Comparison of ENCODE assay signal across 8 mouse cellular contexts in genomic region chr2:180892841-180893521, GRCm38 (mm10). TPM values are rescaled to one million over a fixed set of nuclear protein-coding genes. Genes with fewer than 3 reads are reported as not detected.
DNase-seq lines count a peak whose midpoint lies in the region; ATAC-seq lines count a peak whose summit lies in the region.

No protein-coding gene starts in this region.

- H3K27me3 ChIP-seq in megakaryocyte, embryonic 14.5 days (replicated peaks) = peaks cover 100% of the 10 kb centered on the region
- peaks cover 79% of the 10 kb centered on the region for H3K27me3 ChIP-seq in hindbrain, embryonic 10.5 days (ENCODE audit: insufficient read depth, poor library complexity, severe bottlenecking)
- H3K27me3 ChIP-seq in neural tube, embryonic 11.5 days (ENCODE audit: control insufficient read depth, insufficient read depth, low read length) = peaks cover 23% of the 10 kb centered on the region; the same call in 1 of the 2 replicates

- under 1% methylated on average over 97 of the region's 97 CpGs for WGBS in hindbrain, embryonic 10.5 days
- WGBS in neural tube, embryonic 11.5 days = under 1% methylated on average over 94 of the region's 97 CpGs

- peak; percentile 71 for DNase-seq in embryo, embryonic 10.5 days (ENCODE audit: low spot score)
- peak; percentile 79 for DNase-seq in hindbrain, embryonic 10.5 days (ENCODE audit: low spot score)
- DNase-seq in left cerebral cortex, adult 9 months (ENCODE audit: low spot score in 2 of 2) = peak; percentile 87 to 92
- DNase-seq in neural tube, embryonic 11.5 days (ENCODE audit: low spot score) = peak; percentile 88
- no peak for DNase-seq in urinary bladder, postnatal 25 days (ENCODE audit: low spot score)
- no peak for DNase-seq in spleen, postnatal 36 days (ENCODE audit: low spot score in 2 of 2)

- no peaks in the 10 kb centered on the region for H3K36me3 ChIP-seq in megakaryocyte, embryonic 14.5 days (replicated peaks; ENCODE audit: low read length)
- H3K36me3 ChIP-seq in hindbrain, embryonic 10.5 days = peaks cover 11% of the 10 kb centered on the region
- H3K36me3 ChIP-seq in neural tube, embryonic 11.5 days (ENCODE audit: control insufficient read depth, insufficient read depth, low read length) = no peaks in the 10 kb centered on the region

- H3K27ac ChIP-seq in hindbrain, embryonic 10.5 days = peak overlapping the region; percentile 99
- peak overlapping the region; percentile 96 for H3K27ac ChIP-seq in neural tube, embryonic 11.5 days (ENCODE audit: low read depth, low read length)

- peak overlapping the region; percentile 99 for H3K9ac ChIP-seq in neural tube, embryonic 11.5 days (ENCODE audit: low read length)

- peak overlapping the region; percentile 69 for H3K4me2 ChIP-seq in neural tube, embryonic 11.5 days (ENCODE audit: low read depth)

- H3K4me1 ChIP-seq in megakaryocyte, embryonic 14.5 days = peaks cover 24% of the 10 kb centered on the region
- H3K4me1 ChIP-seq in hindbrain, embryonic 10.5 days (replicated peaks) = peaks cover 91% of the 10 kb centered on the region
- H3K4me1 ChIP-seq in neural tube, embryonic 11.5 days (ENCODE audit: control insufficient read depth, insufficient read depth, low read length) = peaks cover 33% of the 10 kb centered on the region

- no peak for ATAC-seq in megakaryocyte, adult 5-6 weeks (ENCODE audit: poor library complexity, severe bottlenecking)
- peak; percentile 14 for ATAC-seq in neural tube, embryonic 11.5 days (ENCODE audit: insufficient read depth, low FRiP score, low TSS enrichment)

- H3K4me3 ChIP-seq in megakaryocyte, embryonic 14.5 days (replicated peaks) = peak overlapping the region; percentile 86
- peak overlapping the region; percentile 92 for H3K4me3 ChIP-seq in hindbrain, embryonic 10.5 days
- H3K4me3 ChIP-seq in neural tube, embryonic 11.5 days (ENCODE audit: low read depth, low read length) = peak overlapping the region; percentile 84

- no peaks in the 10 kb centered on the region for H3K9me3 ChIP-seq in megakaryocyte, embryonic 14.5 days
- no peaks in the 10 kb centered on the region for H3K9me3 ChIP-seq in hindbrain, embryonic 10.5 days
- no peaks in the 10 kb centered on the region for H3K9me3 ChIP-seq in neural tube, embryonic 11.5 days (ENCODE audit: control insufficient read depth, low read length)

RNA-seq across cellular contexts. Expression of gene Ythdf1, which starts 27.8 kb away (rescaled TPM):
- 15.0 and 21.3 TPM in 2 replicates for polyA plus RNA-seq in megakaryocyte, embryonic 14.5 days (2012; ENCODE audit: insufficient read depth, low replicate concordance)
- 54.2 and 55.4 TPM in 2 replicates for total RNA-seq in megakaryocyte, adult 5-6 weeks (2015)
- 24.1 and 26.0 TPM in 2 replicates for total RNA-seq in megakaryocyte, adult 5-6 weeks (2017)
- 62.0 and 67.1 TPM in 2 replicates for polyA plus RNA-seq in hindbrain, embryonic 10.5 days (2016; fragmentation: Nextera tagmentation; extraction: Ambion mirVana)
- 75.7 and 77.9 TPM in 2 replicates for polyA plus RNA-seq in neural tube, embryonic 11.5 days (2014; fragmentation: Nextera tagmentation; extraction: Ambion mirVana)

RNA-seq across cellular contexts. Expression of gene Birc7, which starts 35.8 kb away (rescaled TPM):
- polyA plus RNA-seq in megakaryocyte, embryonic 14.5 days (2012; ENCODE audit: insufficient read depth, low replicate concordance) = not detected in 2 replicates
- not detected in 2 replicates for total RNA-seq in megakaryocyte, adult 5-6 weeks (2015)
- not detected in 2 replicates for total RNA-seq in megakaryocyte, adult 5-6 weeks (2017)
- polyA plus RNA-seq in hindbrain, embryonic 10.5 days (2016; fragmentation: Nextera tagmentation; extraction: Ambion mirVana) = 0.52 and 1.3 TPM in 2 replicates
- polyA plus RNA-seq in neural tube, embryonic 11.5 days (2014; fragmentation: Nextera tagmentation; extraction: Ambion mirVana) = 0.25 and 0.46 TPM in 2 replicates

Comparison
In these comparisons a context has a peak if more than half of its experiments do, and no peak if none do; other contexts are left out.
1. DNase-seq: peak in embryo, embryonic 10.5 days (single experiment), hindbrain, embryonic 10.5 days (single experiment), left cerebral cortex, adult 9 months (2 of 2) and neural tube, embryonic 11.5 days (single experiment); none in urinary bladder, postnatal 25 days (single experiment) and spleen, postnatal 36 days (0 of 2).
2. Peak in every context shown above with its lines, with median percentiles within 50 percentile points of each other: H3K4me3 ChIP-seq.